Mouse (Mus musculus) neural tube, embryonic 13.5 days (tissue): ENCODE results near the gene Qprt. TPM values are rescaled to one million over a fixed set of nuclear protein-coding genes. Genes with fewer than 3 reads are reported as not detected.

Experiments used
- ATAC-seq: fragments of 200-750 bp; cut with Nextera tagmentation; 2 replicates; pipeline ENCODE4 v1.8.0; 2017; ENCODE audit warnings: low read depth, mild to moderate bottlenecking, moderate TSS enrichment, moderate library complexity
- H3K27ac ChIP-seq: fragments of 300-500 bp; sonication (generic); replicated peaks from 2 replicates; pipeline ENCODE4 v1.5.1; 2015; ENCODE audit warnings: moderate library complexity, mild to moderate bottlenecking, inconsistent platforms
- H3K27me3 ChIP-seq: fragments of 300-500 bp; sonication (generic); 2 replicates; pipeline ENCODE4 v1.6.1; 2015; ENCODE audit warnings: mild to moderate bottlenecking, inconsistent platforms
- H3K36me3 ChIP-seq: fragments of 300-500 bp; sonication (generic); 2 replicates; pipeline ENCODE4 v1.6.1; 2015; ENCODE audit warnings: mild to moderate bottlenecking, inconsistent platforms
- H3K4me1 ChIP-seq: fragments of 300-500 bp; sonication (generic); replicated peaks from 2 replicates; pipeline ENCODE4 v1.6.1; 2015; ENCODE audit warnings: inconsistent platforms
- H3K4me2 ChIP-seq: fragments of 300-500 bp; sonication (generic); 2 replicates; pipeline ENCODE4 v1.6.1; 2015; ENCODE audit warnings: inconsistent platforms, mild to moderate bottlenecking, moderate library complexity
- H3K4me3 ChIP-seq: fragments of 300-500 bp; sonication (generic); 2 replicates; pipeline ENCODE4 v1.5.1; 2015; ENCODE audit warnings: mild to moderate bottlenecking, inconsistent platforms
- H3K9ac ChIP-seq: fragments of 300-500 bp; sonication (generic); 2 replicates; pipeline ENCODE4 v1.6.1; 2015; ENCODE audit warnings: moderate library complexity, mild to moderate bottlenecking, inconsistent platforms
- H3K9me3 ChIP-seq: fragments of 300-500 bp; sonication (generic); 2 replicates; pipeline ENCODE4 v1.6.1; 2016; ENCODE audit warnings: inconsistent platforms
- WGBS: fragments of 180-500 bp; shearing (Covaris S2); methylation state at CpG from one replicate; pipeline ENCODE4 v1.1.7; 2015; 5-methylcytosine and 5-hydroxymethylcytosine counted together
- polyA plus RNA-seq: library from polyadenylated mRNA; unstranded; fragments of >200 nt; fragmentation: Nextera tagmentation; extraction: Ambion mirVana; gene quantifications from 2 replicates; pipeline ENCODE4 v1.2.1, GENCODE M21; 2015

Qprt gene
- polyA plus RNA-seq, 1 experiment from 2014 or later = 0.63 TPM

GRCm38 (mm10) chr7:127066317-127066716 is 55.7 kb downstream of the Qprt start:
- Histone ChIP-seq H3K27ac (no peak overlapping the region), H3K9ac (no peak overlapping the region), H3K9me3 (no peaks in the 10 kb centered on the region), H3K36me3 (no peaks in the 10 kb centered on the region), H3K4me2 (no peak overlapping the region), H3K4me1 (no peaks in the 10 kb centered on the region), H3K4me3 (no peak overlapping the region), H3K27me3 (no peaks in the 10 kb centered on the region)
- ATAC-seq = no peak
- 79% methylated on average over 4 of the region's 4 CpGs for WGBS

DNA sequence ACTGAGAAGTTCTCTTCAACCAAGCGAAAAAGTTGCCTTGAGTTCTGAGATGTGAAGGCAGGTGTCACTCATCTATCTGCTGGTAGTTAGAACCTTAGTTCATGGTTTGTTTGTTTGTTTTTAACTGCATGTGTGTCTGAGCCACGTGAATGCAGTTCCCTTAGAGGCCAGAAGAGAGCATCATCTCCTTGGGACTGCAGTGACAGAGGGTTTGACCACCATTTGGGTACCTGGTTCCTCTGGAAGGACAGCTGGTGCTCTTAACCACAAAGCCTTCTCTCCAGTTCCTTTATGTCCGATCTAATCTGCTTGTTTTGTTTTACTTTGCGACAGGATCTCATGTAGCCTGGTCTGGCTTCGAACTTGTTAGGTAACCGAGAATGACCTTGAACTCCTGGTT is 56.5 kb downstream of the Qprt start:
- Histone ChIP-seq H3K9ac (no peak overlapping the region), H3K27me3 (no peaks in the 10 kb centered on the region), H3K4me2 (no peak overlapping the region), H3K4me3 (no peak overlapping the region), H3K27ac (no peak overlapping the region), H3K9me3 (no peaks in the 10 kb centered on the region), H3K4me1 (no peaks in the 10 kb centered on the region), H3K36me3 (no peaks in the 10 kb centered on the region)
- no peak for ATAC-seq
- WGBS = 91% methylated on average over 6 of the region's 6 CpGs

Other genes starting within 250 kb of the Qprt start
- 48.7 and 50.5 TPM in 2 replicates for gene Taok2, start 237.5 kb downstream of the Qprt start, polyA plus RNA-seq
- 25.3 and 25.7 TPM in 2 replicates for gene Tmem219, start 199.3 kb downstream of the Qprt start, polyA plus RNA-seq
- 94.3 and 99.3 TPM in 2 replicates for gene Kctd13, start 193.3 kb downstream of the Qprt start, polyA plus RNA-seq
- 5.6 and 6.6 TPM in 2 replicates for gene Asphd1, start 172.6 kb downstream of the Qprt start, polyA plus RNA-seq
- 34.7 and 35.1 TPM in 2 replicates for gene Sez6l2, start 171.7 kb downstream of the Qprt start, polyA plus RNA-seq
- 121 and 124 TPM in 2 replicates for gene Cdipt, start 146.3 kb downstream of the Qprt start, polyA plus RNA-seq
- gene Cdiptos, start 146.1 kb downstream of the Qprt start, polyA plus RNA-seq = 1.2 and 1.4 TPM in 2 replicates
- 6.6 and 7.2 TPM in 2 replicates for gene Mvp, start 107.6 kb downstream of the Qprt start, polyA plus RNA-seq
- 0.50 and 0.61 TPM in 2 replicates for gene Pagr1b, start 105.7 kb downstream of the Qprt start, polyA plus RNA-seq
- gene Pagr1a, start 104.9 kb downstream of the Qprt start, polyA plus RNA-seq = 49.5 and 50.4 TPM in 2 replicates
- 47.8 and 81.0 TPM in 2 replicates for gene Gm42742, start 101.1 kb downstream of the Qprt start, polyA plus RNA-seq
- gene Prrt2, start 101.0 kb downstream of the Qprt start, polyA plus RNA-seq = 22.0 TPM in 2 replicates
- gene Maz, start 95.2 kb downstream of the Qprt start, polyA plus RNA-seq = 71.7 and 72.1 TPM in 2 replicates
- 22.8 and 31.5 TPM in 2 replicates for gene Kif22, start 79.8 kb downstream of the Qprt start, polyA plus RNA-seq
- gene Zg16, start 34.9 kb downstream of the Qprt start, polyA plus RNA-seq = not detected in 2 replicates
- gene AI467606, start 30.9 kb downstream of the Qprt start, polyA plus RNA-seq = 1.0 and 2.4 TPM in 2 replicates
- gene Spn, start 15.6 kb upstream of the Qprt start, polyA plus RNA-seq = 0.08 and 0.10 TPM in 2 replicates
- gene Cd2bp2, start 73.8 kb upstream of the Qprt start, polyA plus RNA-seq = 78.7 and 80.0 TPM in 2 replicates
- 32.3 and 32.9 TPM in 2 replicates for gene Tbc1d10b, start 86.2 kb upstream of the Qprt start, polyA plus RNA-seq
- 27.7 and 63.1 TPM in 2 replicates for gene Mylpf, start 86.7 kb upstream of the Qprt start, polyA plus RNA-seq
- gene Zfp553, start 110.8 kb upstream of the Qprt start, polyA plus RNA-seq = 54.7 and 58.0 TPM in 2 replicates
- 16.2 and 23.7 TPM in 2 replicates for gene Sept1, start 110.9 kb upstream of the Qprt start, polyA plus RNA-seq
- 55.0 and 62.4 TPM in 2 replicates for gene Zfp771, start 122.0 kb upstream of the Qprt start, polyA plus RNA-seq
- 102 and 110 TPM in 2 replicates for gene Dctpp1, start 138.5 kb upstream of the Qprt start, polyA plus RNA-seq
- 61.4 and 65.2 TPM in 2 replicates for gene Sephs2, start 151.8 kb upstream of the Qprt start, polyA plus RNA-seq
- 0.31 and 0.41 TPM in 2 replicates for gene Itgal, start 174.0 kb upstream of the Qprt start, polyA plus RNA-seq
- 17.2 and 17.9 TPM in 2 replicates for gene Zfp768, start 223.4 kb upstream of the Qprt start, polyA plus RNA-seq